In genomic region chrX:105079151-105079550, GRCm38 (mm10) we compare ENCODE assay signal across 8 mouse cellular contexts. TPM values are rescaled to one million over a fixed set of nuclear protein-coding genes. Genes with fewer than 3 reads are reported as not detected.
A peak's percentile ranks its signal among the peaks of the same experiment; 100 is the strongest.
DNase-seq lines count a peak whose midpoint lies in the region; ATAC-seq and TF ChIP-seq lines count a peak whose summit lies in the region.

No protein-coding gene starts in this region.

- no peaks in the 10 kb centered on the region for H3K9me3 ChIP-seq in forebrain, embryonic 16.5 days (ENCODE audit: control insufficient read depth, low read length)
- H3K9me3 ChIP-seq in liver, postnatal 0 days (ENCODE audit: low read length), result no peaks in the 10 kb centered on the region

- H3K4me1 ChIP-seq in forebrain, embryonic 16.5 days (replicated peaks; ENCODE audit: control insufficient read depth, insufficient read depth, low read length), result peaks cover 5% of the 10 kb centered on the region
- no peaks in the 10 kb centered on the region for H3K4me1 ChIP-seq in liver, postnatal 0 days (ENCODE audit: insufficient read depth)

- TF ChIP-seq CTCF in liver, postnatal 0 days (IDR thresholded peaks at IDR 0.05; ENCODE audit: low read depth), result no peak

- peak; percentile 57 for ATAC-seq in forebrain, embryonic 16.5 days
- peak; percentile 29 for ATAC-seq in liver, postnatal 0 days

- peak overlapping the region; percentile 79 for H3K4me2 ChIP-seq in forebrain, embryonic 16.5 days (ENCODE audit: low read length)
- peak overlapping the region; percentile 82 for H3K4me2 ChIP-seq in liver, postnatal 0 days (ENCODE audit: low read depth, low read length)

- peaks cover under 1% of the 10 kb centered on the region; the same call in 1 of the 2 replicates for H3K36me3 ChIP-seq in forebrain, embryonic 16.5 days (ENCODE audit: control insufficient read depth, insufficient read depth)
- peaks cover 3% of the 10 kb centered on the region for H3K36me3 ChIP-seq in liver, postnatal 0 days (replicated peaks; ENCODE audit: insufficient read depth, low read length)

- TF ChIP-seq EP300 in liver, postnatal 0 days (IDR thresholded peaks at IDR 0.05; ENCODE audit: low read depth), result no peak

- peak; percentile 1 for DNase-seq in heart, adult 8-10 months (ENCODE audit: low spot score)
- DNase-seq in heart, adult 11 months, result no peak
- DNase-seq in ES-CJ7 (ENCODE audit: low read depth, low spot score), result peak; percentile 12
- DNase-seq in liver, postnatal 0 days, result no peak
- no peak for DNase-seq in right cerebral cortex, adult 18-20 months
- DNase-seq in adrenal gland, adult 2 months, result no peak
- DNase-seq in cerebellum, adult 9-10 months, result no peak

- no peaks in the 10 kb centered on the region for H3K27me3 ChIP-seq in forebrain, embryonic 16.5 days (replicated peaks; ENCODE audit: control insufficient read depth, insufficient read depth, low read length)
- H3K27me3 ChIP-seq in liver, postnatal 0 days (ENCODE audit: insufficient read depth, low read length), result no peaks in the 10 kb centered on the region

- H3K27ac ChIP-seq in forebrain, embryonic 16.5 days (ENCODE audit: low read length), result no peak overlapping the region
- no peak overlapping the region for H3K27ac ChIP-seq in liver, postnatal 0 days (ENCODE audit: low read depth)

- peak overlapping the region; percentile 58 for H3K4me3 ChIP-seq in forebrain, embryonic 16.5 days (replicated peaks; ENCODE audit: low read length)
- peak overlapping the region; percentile 62 for H3K4me3 ChIP-seq in liver, postnatal 0 days (ENCODE audit: low read depth, low read length)

- 2% methylated on average over 12 of the region's 12 CpGs for WGBS in forebrain, embryonic 16.5 days
- 7% methylated on average over 12 of the region's 12 CpGs for WGBS in liver, postnatal 0 days (ENCODE audit: insufficient replicate concordance)

- peak overlapping the region; percentile 51 for H3K9ac ChIP-seq in forebrain, embryonic 16.5 days (replicated peaks; ENCODE audit: low read depth, low read length)
- H3K9ac ChIP-seq in liver, postnatal 0 days (replicated peaks), result 0 out of 2 replicates have a peak overlapping the region, but pooled peaks have one; percentile 3

RNA-seq across cellular contexts. Expression of gene Pbdc1, which starts 0.4 kb away (rescaled TPM):
- total RNA-seq in heart, adult 8-10 months (2022), result 1 to 10 TPM; 6.0 to 7.9 (median 7.3) TPM
- 34.8 and 35.6 TPM in 2 replicates for polyA plus RNA-seq in forebrain, embryonic 16.5 days (2015; fragmentation: Nextera tagmentation; extraction: Ambion mirVana)
- 25.5 and 27.8 TPM in 2 replicates for polyA plus RNA-seq in liver, postnatal 0 days (2015; fragmentation: Nextera tagmentation; extraction: Ambion mirVana)
- total RNA-seq in adrenal gland, adult 2 months (2021), result 10 to 100 TPM; 15.9 to 19.7 TPM
- polyA plus RNA-seq in adrenal gland, adult 2 months (2012; rRNA removed), result 3.2 and 4.1 TPM in 2 replicates

RNA-seq across cellular contexts. Expression of gene Magee1, which starts 41.0 kb away (rescaled TPM):
- total RNA-seq in heart, adult 8-10 months (2022), result 1 to 10 TPM; 4.3 to 5.4 (median 4.8) TPM
- polyA plus RNA-seq in forebrain, embryonic 16.5 days (2015; fragmentation: Nextera tagmentation; extraction: Ambion mirVana), result 138 and 159 TPM in 2 replicates
- polyA plus RNA-seq in liver, postnatal 0 days (2015; fragmentation: Nextera tagmentation; extraction: Ambion mirVana), result 1.5 and 1.6 TPM in 2 replicates
- 10 to 100 TPM; 11.4 to 16.8 TPM for total RNA-seq in adrenal gland, adult 2 months (2021)
- polyA plus RNA-seq in adrenal gland, adult 2 months (2012; rRNA removed), result 16.7 and 20.7 TPM in 2 replicates

Comparison
In these comparisons a context has a peak if more than half of its experiments do, and no peak if none do; other contexts are left out.
1. DNase-seq: peak in heart, adult 8-10 months (single experiment) and ES-CJ7 (single experiment); none in heart, adult 11 months (single experiment), liver, postnatal 0 days (single experiment), right cerebral cortex, adult 18-20 months (single experiment), adrenal gland, adult 2 months (single experiment) and cerebellum, adult 9-10 months (single experiment).